Mouse (Mus musculus) thymus, postnatal 4 days (tissue): ENCODE results near the gene Prrc2a.
A peak's percentile ranks its signal among the peaks of the same experiment; 100 is the strongest.

Experiments
- DNase-seq: peaks from one replicate; pipeline ENCODE4 v3.0.0; 2021

Gene Prrc2a

DNA sequence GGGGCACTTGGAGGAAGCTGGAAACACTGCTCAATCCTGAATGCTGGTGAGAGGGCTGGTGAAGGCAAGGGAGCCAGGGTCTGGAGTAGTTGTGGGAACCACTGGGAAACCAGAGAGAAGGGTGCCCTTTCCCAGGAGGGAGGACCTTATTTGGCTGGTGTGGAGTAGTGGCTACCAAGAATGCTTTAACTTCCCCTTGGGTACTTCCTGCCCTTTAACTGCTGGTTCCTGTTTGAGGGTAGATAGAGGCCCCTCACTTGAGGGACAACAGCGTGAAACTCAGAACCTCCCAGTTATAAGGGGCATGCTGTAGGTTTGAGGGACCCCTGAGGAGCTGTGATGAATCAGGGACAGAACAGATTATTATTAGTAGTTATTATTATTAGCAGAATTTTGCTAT is 24.5 kb upstream of the Prrc2a start:
- DNase-seq, result no peak

DNA sequence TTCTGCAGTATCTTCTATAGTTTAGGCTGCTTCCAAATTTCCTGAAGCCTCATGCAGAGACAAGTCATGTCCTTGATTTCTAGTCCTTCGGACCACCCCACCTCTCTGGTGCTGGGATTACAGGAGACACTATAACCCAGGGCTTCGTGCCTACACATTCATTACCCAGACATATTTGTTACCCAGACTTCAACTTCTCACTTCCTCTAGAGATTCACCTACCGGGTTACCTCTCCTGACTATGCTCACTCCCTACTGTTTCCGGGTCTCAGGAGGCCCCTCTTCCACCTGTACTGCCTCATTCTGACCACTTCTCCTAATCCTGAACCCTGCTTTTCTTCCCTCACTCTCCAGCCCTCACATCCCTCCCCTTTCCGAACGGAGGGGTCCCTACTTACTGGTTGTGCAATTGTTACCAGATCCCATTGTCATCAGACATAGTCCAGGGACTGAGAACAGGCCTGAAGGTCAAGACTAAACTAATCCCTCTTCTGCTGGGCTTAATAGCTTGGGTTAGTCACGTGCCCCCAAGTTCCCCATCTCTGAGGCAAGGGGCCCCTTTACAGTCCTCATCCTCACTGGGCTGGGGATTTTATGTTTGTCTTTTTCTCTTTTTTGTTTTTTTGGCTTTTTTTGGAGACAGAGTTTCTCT is 23.4 kb upstream of the Prrc2a start, which contains the start of gene Lst1:
Gene Lst1, minus strand, starts transcription at position 481 of the 652 bp plus-strand sequence.
- DNase-seq, result no peak

DNA sequence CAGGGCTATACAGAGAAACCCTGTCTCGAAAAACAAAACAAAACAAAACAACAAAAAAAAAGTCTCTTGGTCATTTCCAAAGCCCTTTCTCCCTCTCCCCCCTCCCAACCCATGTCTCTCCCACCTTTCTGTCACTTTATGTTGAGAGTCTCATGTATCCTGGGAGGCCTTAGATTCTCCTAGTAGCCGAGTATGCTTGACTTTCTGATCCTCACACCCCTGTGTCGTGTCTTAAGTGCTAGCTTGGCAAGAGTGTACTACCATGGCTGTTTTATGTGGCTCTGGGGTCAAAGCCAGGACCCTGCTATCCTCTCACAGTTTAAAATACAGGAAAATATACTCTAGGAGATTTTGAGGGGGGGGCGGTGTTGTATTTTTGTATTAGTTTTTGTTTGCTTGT is 22.6 kb upstream of the Prrc2a start:
- DNase-seq, result no peak

GRCm38 (mm10) chr17:35186681-35187080 is 22.0 kb upstream of the Prrc2a start:
- DNase-seq, result peak; percentile 79

GRCm38 (mm10) chr17:35185639-35186611 is 21.2 kb upstream of the Prrc2a start:
- peak; percentile 96 for DNase-seq

- DNase-seq, result no peak
Observed at GRCm38 (mm10) chr17:35180093-35180492, 15.4 kb upstream of the Prrc2a start.

DNA sequence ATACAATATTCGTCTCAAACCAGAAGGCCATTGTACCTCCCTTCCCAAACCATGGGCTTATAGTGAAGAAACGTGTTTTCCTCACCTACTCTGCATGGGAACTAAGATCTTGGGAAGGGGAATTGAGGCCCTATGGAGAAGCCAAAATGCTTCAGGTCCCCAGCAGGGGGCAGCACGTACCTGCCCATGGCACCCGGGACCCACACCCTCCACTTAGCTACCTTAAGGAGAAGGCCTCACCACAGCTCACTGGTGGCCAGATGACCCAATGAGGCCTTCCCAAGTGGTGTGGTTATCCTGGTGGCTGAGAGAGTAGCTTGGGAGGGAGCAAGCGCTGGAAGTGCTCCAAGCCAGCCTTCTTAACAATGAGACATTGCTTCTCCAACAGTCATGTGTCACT is 13.8 kb upstream of the Prrc2a start:
- DNase-seq, result peak; percentile 94

DNA sequence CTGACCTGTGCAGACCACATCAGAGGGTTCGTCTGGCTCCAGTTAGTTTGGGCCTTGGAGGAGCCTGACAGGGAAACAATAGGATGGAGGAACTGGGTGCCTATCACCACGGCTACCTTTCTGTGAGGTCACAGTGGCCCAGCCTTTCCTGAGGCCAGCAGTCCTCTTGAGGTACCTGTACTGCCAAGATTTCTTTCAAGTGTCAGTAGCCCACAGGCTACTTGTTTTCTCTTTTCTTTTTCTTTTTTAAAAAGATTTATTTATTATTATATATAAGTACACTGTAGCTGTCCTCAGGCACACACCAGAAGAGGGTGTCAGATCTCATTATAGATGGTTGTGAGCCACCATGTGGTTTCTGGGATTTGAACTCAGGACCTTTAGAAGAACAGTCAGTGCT is 11.3 kb upstream of the Prrc2a start, which contains the start of gene Aif1:
Gene Aif1, minus strand, starts transcription at position 101 of the 400 bp plus-strand sequence.
- no peak for DNase-seq

- DNase-seq, result no peak
Observed at GRCm38 (mm10) chr17:35175382-35175781, 10.7 kb upstream of the Prrc2a start.

GRCm38 (mm10) chr17:35174201-35174977 is 9.7 kb upstream of the Prrc2a start:
- DNase-seq, result no peak

DNA sequence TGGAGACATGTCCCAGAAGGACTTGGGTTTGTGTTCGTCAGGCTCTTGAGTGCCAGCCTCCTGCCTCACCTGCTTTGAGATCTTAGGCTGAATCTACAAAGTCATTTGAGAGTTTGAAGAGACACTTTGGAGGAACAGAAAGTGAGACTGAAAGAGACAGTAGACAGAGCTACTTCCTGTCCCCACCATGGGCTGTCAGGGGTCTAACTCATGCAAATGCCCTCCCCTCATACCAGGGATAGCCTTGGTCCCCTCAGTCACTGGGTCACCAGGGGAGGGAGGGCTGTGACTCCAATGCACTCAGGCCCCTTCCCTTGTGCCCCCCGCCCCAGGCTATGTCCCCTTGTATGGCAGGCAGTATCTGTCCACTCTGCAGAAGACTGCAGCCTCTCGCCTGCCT is 8.6 kb upstream of the Prrc2a start:
- no peak for DNase-seq

GRCm38 (mm10) chr17:35172445-35173234 is 7.9 kb upstream of the Prrc2a start:
- DNase-seq, result no peak

GRCm38 (mm10) chr17:35168541-35169207 is 4.0 kb upstream of the Prrc2a start:
- DNase-seq, result no peak

- DNase-seq, result no peak
Observed at GRCm38 (mm10) chr17:35167794-35168193, 3.1 kb upstream of the Prrc2a start.

DNA sequence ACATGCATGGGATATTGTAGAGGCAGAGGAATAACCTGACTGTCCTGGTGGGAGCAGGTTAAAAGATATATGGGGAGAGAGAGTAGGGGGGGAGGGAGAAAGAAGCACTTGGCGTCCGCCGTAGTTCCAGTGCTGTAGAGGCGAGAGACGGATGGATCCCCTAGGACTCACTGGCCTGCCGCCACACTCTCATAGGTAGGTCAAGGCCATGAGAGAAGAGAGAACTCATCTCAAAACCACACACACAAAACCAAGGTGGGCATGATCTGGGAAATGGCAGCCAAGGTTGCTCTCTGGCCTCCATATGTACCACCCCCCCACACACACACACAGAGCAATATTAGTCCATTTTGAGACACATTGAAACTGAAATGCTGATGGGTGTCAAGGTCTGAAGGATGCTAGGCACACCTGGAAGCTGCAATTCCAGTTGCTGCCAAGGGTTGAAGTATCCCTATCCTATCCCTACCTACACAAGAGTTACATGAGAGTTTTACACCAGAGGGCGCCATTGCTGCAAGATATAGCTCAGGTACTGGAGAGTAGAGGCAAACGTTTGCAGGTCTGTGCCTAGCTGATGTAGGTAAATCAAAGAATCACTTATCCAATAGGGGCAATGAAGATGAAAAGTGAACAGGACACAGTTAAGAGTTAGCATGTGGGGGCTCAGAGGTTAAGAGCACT is 1.8 kb upstream of the Prrc2a start:
- peak; percentile 80 for DNase-seq

GRCm38 (mm10) chr17:35165451-35166155 is 906 bp upstream of the Prrc2a start:
- no peak for DNase-seq

DNA sequence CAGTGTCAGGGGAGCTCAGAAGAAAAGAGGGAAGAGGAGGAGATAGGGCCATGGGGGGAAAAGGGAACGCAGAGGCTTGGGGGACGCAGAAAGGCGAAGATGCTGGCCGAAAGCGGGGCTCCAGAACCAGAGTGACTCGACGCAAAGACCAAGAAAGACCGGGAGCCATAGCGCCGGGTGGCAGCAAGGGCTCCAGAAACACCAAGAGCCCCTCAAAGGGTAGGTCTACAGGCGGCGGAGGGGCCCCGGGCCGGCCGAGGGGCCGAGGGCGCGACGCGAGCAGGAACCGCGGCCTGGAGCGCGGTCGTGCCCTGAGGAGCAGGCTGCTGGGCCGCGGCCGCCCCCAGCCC is 504 bp downstream of the Prrc2a start:
- DNase-seq, result no peak

DNA sequence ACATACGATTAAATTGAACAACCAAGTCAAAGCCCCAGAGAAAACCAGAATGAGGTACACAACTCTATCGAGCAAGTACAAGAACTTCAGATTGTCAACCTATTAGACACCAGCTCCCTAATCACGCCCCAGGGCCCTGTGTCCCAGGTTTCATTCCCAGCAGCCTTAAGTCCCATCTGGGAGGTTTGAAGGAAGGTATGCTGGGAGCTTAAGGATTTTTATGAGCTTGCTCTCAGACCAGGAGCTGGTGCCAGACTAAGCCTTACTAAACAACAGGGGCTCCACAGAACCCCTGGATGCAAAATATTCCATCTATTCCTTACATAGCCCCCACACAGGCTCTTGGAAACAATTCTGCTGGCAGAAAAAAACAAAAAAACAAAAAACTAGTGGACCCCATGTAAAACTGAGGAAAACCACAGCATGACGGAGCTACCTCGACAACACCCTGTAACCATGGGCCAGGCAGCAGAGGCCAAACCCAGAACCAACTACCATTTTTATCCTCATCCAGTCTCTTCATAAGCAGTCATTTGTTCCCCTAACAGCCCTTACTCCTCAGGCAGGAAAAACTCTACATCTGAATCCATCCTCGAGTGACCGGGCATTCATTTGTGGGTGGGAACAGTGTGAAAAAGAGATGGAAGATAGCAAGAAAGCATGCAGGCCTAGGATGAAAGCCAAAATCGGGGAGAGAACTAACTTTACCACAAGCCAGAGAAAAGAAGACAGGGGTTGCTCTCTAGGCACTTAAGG is 1.2 kb downstream of the Prrc2a start:
- DNase-seq, result no peak

GRCm38 (mm10) chr17:35162730-35163129 is 2.0 kb downstream of the Prrc2a start:
- no peak for DNase-seq

DNA sequence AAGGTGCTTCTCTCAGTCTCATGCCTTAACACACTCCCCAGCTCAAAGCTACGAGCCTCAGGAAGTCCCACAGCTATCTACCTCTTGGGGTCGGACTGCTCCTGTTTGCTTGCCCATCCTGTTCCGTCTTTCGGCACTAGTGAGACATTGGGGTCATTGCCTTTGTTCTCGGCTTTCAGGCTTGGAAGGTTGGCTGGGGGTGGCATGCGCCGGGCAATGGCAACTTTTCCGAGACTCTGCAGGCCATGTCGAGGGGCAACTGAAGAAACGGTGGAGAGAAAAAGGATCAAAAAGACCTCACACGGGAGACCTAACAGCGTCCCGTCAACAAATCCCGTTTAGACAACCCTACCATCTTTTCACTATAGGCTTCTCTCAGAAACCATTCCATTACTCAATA is 2.6 kb downstream of the Prrc2a start:
- no peak for DNase-seq
